Mouse (Mus musculus) cortical plate, adult 2 months (tissue): Measurements from ENCODE around the gene Pole4.

Experiments used
- CTCF ChIP-seq: fragments of 200-500 bp; IDR thresholded peaks from 2 replicates; pipeline ENCODE4 v1.5.1; 2011; ENCODE audit warnings: mild to moderate bottlenecking, control low read depth, low read length; ENCODE audit not compliant: insufficient read depth; ENCODE audit errors: extremely low read depth
- POLR2A ChIP-seq: fragments of 200-500 bp; IDR thresholded peaks from 2 replicates; pipeline ENCODE4 v1.6.1; 2011; ENCODE audit warnings: mild to moderate bottlenecking, low read length, control low read depth; ENCODE audit not compliant: insufficient read depth; ENCODE audit errors: extremely low read depth

GRCm38 (mm10) chr6:82753061-82753460 is 47.9 kb upstream of the Pole4 start:
- TF ChIP-seq CTCF (no peak), POLR2A (no peak)
